Mouse (Mus musculus) bone marrow, adult 2 months (tissue): ENCODE measurements around the gene Vps4a.

Source experiments
- CTCF ChIP-seq: fragments of 200-500 bp; IDR thresholded peaks from 2 replicates; pipeline ENCODE4 v1.5.1; 2011; ENCODE audit warnings: low read length, control low read depth; ENCODE audit not compliant: control insufficient read depth, insufficient read depth
- POLR2A ChIP-seq: fragments of 200-500 bp; IDR thresholded peaks from 2 replicates; pipeline ENCODE4 v1.6.1; 2011; ENCODE audit warnings: low read depth, mild to moderate bottlenecking, control low read depth, low read length, borderline replicate concordance; ENCODE audit not compliant: control insufficient read depth

GRCm38 (mm10) chr8:106991393-106991792 is 39.6 kb upstream of the Vps4a start:
- TF ChIP-seq CTCF = no peak
- TF ChIP-seq POLR2A = no peak
